Mouse (Mus musculus) lung, embryonic 14.5 days (tissue): ENCODE results near the gene Ric8b. TPM values are rescaled to one million over a fixed set of nuclear protein-coding genes. Genes with fewer than 3 reads are reported as not detected.

Experiments
- ATAC-seq: fragments of 200-750 bp; cut with Nextera tagmentation; 2 replicates; pipeline ENCODE4 v1.8.0; 2017; ENCODE audit warnings: mild to moderate bottlenecking, moderate TSS enrichment, moderate library complexity; ENCODE audit not compliant: insufficient read depth
- DNase-seq: peaks from one replicate; pipeline ENCODE4 v3.0.0-alpha.2; 2015
- H3K27ac ChIP-seq: fragments of 300-500 bp; sonication (generic); 2 replicates; pipeline ENCODE4 v1.5.1; 2014; ENCODE audit warnings: low read depth, mild to moderate bottlenecking, moderate library complexity
- H3K27me3 ChIP-seq: fragments of 300-500 bp; sonication (generic); 2 replicates; pipeline ENCODE4 v1.6.1; 2014; ENCODE audit warnings: low read length, control low read depth; ENCODE audit not compliant: insufficient read depth
- H3K36me3 ChIP-seq: fragments of 300-500 bp; sonication (generic); 2 replicates; pipeline ENCODE4 v1.6.1; 2014; ENCODE audit warnings: control low read depth; ENCODE audit not compliant: insufficient read depth
- H3K4me1 ChIP-seq: fragments of 300-500 bp; sonication (generic); 2 replicates; pipeline ENCODE4 v1.6.1; 2014; ENCODE audit warnings: antibody characterized with exemption, control low read depth; ENCODE audit not compliant: insufficient read depth
- H3K4me2 ChIP-seq: fragments of 300-500 bp; sonication (generic); 2 replicates; pipeline ENCODE4 v1.6.1; 2014; ENCODE audit warnings: mild to moderate bottlenecking
- H3K4me3 ChIP-seq: fragments of 300-500 bp; sonication (generic); 2 replicates; pipeline ENCODE4 v1.5.1; 2014; ENCODE audit warnings: low read depth, low read length
- H3K9ac ChIP-seq: fragments of 300-500 bp; sonication (generic); 2 replicates; pipeline ENCODE4 v1.6.1; 2014
- H3K9me3 ChIP-seq: fragments of 300-500 bp; sonication (generic); 2 replicates; pipeline ENCODE4 v1.6.1; 2016; ENCODE audit warnings: low read depth, low read length, control low read depth
- CTCF ChIP-seq: IDR thresholded peaks from 2 replicates; pipeline ENCODE4 v1.5.1; 2016; ENCODE audit warnings: antibody characterized with exemption, low read depth
- WGBS: fragments of 180-500 bp; shearing (Covaris S2); extraction: QIAGEN DNeasy Blood & Tissue Kit; methylation state at CpG from one replicate; pipeline ENCODE4 v1.1.7; 2014; 5-methylcytosine and 5-hydroxymethylcytosine counted together
- polyA plus RNA-seq: library from polyadenylated mRNA; unstranded; fragments of >200 nt; fragmentation: Nextera tagmentation; extraction: Ambion mirVana; gene quantifications from 2 replicates; pipeline ENCODE4 v1.2.1, GENCODE M21; 2014

Ric8b gene
- polyA plus RNA-seq, 1 experiment from 2014 or later = 18.6 TPM

GRCm38 (mm10) chr10:84926885-84927284, 9.5 kb downstream of the Ric8b start:
- DNase-seq (no peak), ATAC-seq (no peak)
- no peak overlapping the region for H3K4me2 ChIP-seq
- no peak overlapping the region for H3K4me3 ChIP-seq
- no peak overlapping the region for H3K27ac ChIP-seq
- H3K9me3 ChIP-seq = no peaks in the 10 kb centered on the region
- no peak for TF ChIP-seq CTCF
- 0 out of 2 replicates have a peak, but pooled peaks cover 18% of the 10 kb centered on the region for H3K36me3 ChIP-seq
- no peaks in the 10 kb centered on the region for H3K27me3 ChIP-seq
- no peak overlapping the region for H3K9ac ChIP-seq
- H3K4me1 ChIP-seq = no peaks in the 10 kb centered on the region; the same call in 1 of the 2 replicates
- WGBS = 77% methylated on average over 4 of the region's 4 CpGs

GRCm38 (mm10) chr10:84928465-84928864, 11.0 kb downstream of the Ric8b start:
- WGBS = 85% methylated on average over 4 of the region's 4 CpGs
- Histone ChIP-seq H3K27ac (no peak overlapping the region), H3K9ac (no peak overlapping the region), H3K4me1 (no peaks in the 10 kb centered on the region; the same call in 1 of the 2 replicates), H3K9me3 (no peaks in the 10 kb centered on the region), H3K4me3 (no peak overlapping the region), H3K4me2 (no peak overlapping the region), H3K36me3 (0 out of 2 replicates have a peak, but pooled peaks cover 18% of the 10 kb centered on the region), H3K27me3 (no peaks in the 10 kb centered on the region)
- no peak for TF ChIP-seq CTCF
- no peak for DNase-seq
- ATAC-seq = no peak

GRCm38 (mm10) chr10:84935553-84936209, 18.3 kb downstream of the Ric8b start:
- no peak for ATAC-seq
- Histone ChIP-seq H3K27ac (no peak overlapping the region), H3K27me3 (no peaks in the 10 kb centered on the region), H3K4me2 (no peak overlapping the region), H3K9me3 (no peaks in the 10 kb centered on the region), H3K9ac (no peak overlapping the region), H3K4me3 (no peak overlapping the region), H3K36me3 (no peaks in the 10 kb centered on the region), H3K4me1 (no peaks in the 10 kb centered on the region)
- WGBS = 77% methylated on average over 7 of the region's 7 CpGs
- TF ChIP-seq CTCF = no peak
- DNase-seq = no peak

- Histone ChIP-seq H3K4me2 (no peak overlapping the region), H3K27ac (no peak overlapping the region), H3K4me3 (no peak overlapping the region), H3K27me3 (no peaks in the 10 kb centered on the region), H3K36me3 (no peaks in the 10 kb centered on the region), H3K9ac (no peak overlapping the region), H3K4me1 (no peaks in the 10 kb centered on the region), H3K9me3 (no peaks in the 10 kb centered on the region)
- no peak for ATAC-seq
- no peak for TF ChIP-seq CTCF
- DNase-seq = no peak
- 74% methylated on average over 4 of the region's 4 CpGs for WGBS
Measured at GRCm38 (mm10) chr10:84936832-84937515, 19.6 kb downstream of the Ric8b start.

- no peak for TF ChIP-seq CTCF
- DNase-seq = no peak
- no peaks in the 10 kb centered on the region for H3K27me3 ChIP-seq
- H3K4me3 ChIP-seq = no peak overlapping the region
- no peaks in the 10 kb centered on the region for H3K36me3 ChIP-seq
- no peaks in the 10 kb centered on the region for H3K4me1 ChIP-seq
- H3K4me2 ChIP-seq = no peak overlapping the region
- H3K27ac ChIP-seq = no peak overlapping the region
- no peaks in the 10 kb centered on the region for H3K9me3 ChIP-seq
- H3K9ac ChIP-seq = no peak overlapping the region
- ATAC-seq = no peak
- WGBS = 65% methylated on average over 14 of the region's 14 CpGs
Measured at GRCm38 (mm10) chr10:84938094-84938820, 20.8 kb downstream of the Ric8b start.

GRCm38 (mm10) chr10:84938886-84939285, 21.5 kb downstream of the Ric8b start:
- Histone ChIP-seq H3K27ac (no peak overlapping the region), H3K4me3 (no peak overlapping the region), H3K4me1 (no peaks in the 10 kb centered on the region), H3K4me2 (no peak overlapping the region), H3K36me3 (no peaks in the 10 kb centered on the region), H3K27me3 (no peaks in the 10 kb centered on the region), H3K9ac (no peak overlapping the region), H3K9me3 (no peaks in the 10 kb centered on the region)
- no peak for TF ChIP-seq CTCF
- ATAC-seq = no peak
- WGBS = 92% methylated on average over 5 of the region's 5 CpGs
- no peak for DNase-seq

GRCm38 (mm10) chr10:84940356-84940755, 22.9 kb downstream of the Ric8b start:
- Histone ChIP-seq H3K27ac (no peak overlapping the region), H3K36me3 (no peaks in the 10 kb centered on the region), H3K27me3 (no peaks in the 10 kb centered on the region), H3K4me2 (no peak overlapping the region), H3K4me3 (no peak overlapping the region), H3K9ac (no peak overlapping the region), H3K4me1 (no peaks in the 10 kb centered on the region), H3K9me3 (no peaks in the 10 kb centered on the region)
- TF ChIP-seq CTCF = no peak
- no peak for DNase-seq
- WGBS = 66% methylated on average over 1 of the region's 1 CpGs
- ATAC-seq = no peak
